Mouse (Mus musculus): ENCODE data around the gene Il16. TPM values are rescaled to one million over a fixed set of nuclear protein-coding genes. Genes with fewer than 3 reads are reported as not detected.

Gene Il16
- total RNA-seq, 2 experiments from 2014 or later, result 2.5 to 3.4 TPM

DNA sequence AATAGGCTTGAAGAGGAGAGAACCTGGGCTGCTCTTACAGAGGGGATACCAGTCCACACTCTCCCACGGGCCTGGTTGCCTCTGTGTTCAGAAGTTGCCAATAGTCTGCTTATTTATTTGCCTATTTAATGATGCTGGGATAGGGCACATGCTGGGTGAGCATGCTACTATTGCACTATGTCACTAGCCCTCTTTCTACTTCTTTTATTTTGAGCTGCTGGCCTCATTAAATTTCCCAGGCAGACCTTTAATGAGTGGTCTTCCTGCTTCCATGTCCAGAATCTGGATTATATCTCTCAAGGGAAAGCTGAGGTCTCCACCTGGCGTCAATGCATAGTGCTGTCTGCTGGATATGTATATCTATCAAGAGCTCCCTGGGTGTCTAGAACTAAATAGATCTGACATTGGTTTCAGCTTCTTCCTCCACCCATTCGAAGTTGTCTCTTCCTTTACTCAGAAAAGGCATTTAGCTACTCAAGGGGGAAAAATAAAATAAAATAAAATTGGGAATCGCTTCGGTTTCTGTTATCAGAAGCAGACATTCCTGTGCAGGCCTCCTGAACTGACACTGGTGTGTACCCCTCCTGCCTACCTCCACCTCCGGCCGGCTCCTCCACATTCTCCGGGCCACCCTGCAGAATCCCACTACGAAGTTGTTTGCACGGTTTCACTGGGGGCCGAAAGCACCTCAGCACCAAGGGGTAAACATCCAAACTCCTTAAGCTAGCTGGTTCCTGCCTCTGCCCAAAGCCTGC lies 114.3 kb downstream of the Il16 start:
- intact Hi-C loops (cut with DNase I), result loop anchor here (5.0 kb wide), 1 partner anchor 64 kb away; no protein-coding TSS in a partner anchor
- no peak for DNase-seq (ENCODE audit: low spot score in 2 of 2)

DNA sequence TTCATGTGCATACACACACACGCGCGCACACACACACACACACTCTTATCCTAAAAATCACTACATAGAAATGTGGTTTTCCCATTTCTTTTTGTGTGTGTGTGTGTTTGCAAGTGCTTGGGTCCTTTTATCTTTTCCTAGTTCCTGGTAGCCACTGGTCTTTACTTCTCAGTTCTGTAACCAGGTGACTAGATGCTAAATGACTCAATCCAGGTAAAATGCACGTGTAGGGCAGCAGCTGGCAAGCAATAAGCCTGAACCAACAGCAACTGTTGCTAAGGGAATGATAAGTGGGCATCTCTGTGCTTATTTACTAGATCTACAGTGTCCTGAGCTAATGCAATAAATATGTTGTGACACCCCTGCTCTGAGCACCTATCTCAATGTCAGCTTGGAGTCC lies 118.2 kb downstream of the Il16 start:
- no peak for DNase-seq (ENCODE audit: low spot score in 2 of 2)
- intact Hi-C loops (cut with DNase I), result no loop called here

DNA sequence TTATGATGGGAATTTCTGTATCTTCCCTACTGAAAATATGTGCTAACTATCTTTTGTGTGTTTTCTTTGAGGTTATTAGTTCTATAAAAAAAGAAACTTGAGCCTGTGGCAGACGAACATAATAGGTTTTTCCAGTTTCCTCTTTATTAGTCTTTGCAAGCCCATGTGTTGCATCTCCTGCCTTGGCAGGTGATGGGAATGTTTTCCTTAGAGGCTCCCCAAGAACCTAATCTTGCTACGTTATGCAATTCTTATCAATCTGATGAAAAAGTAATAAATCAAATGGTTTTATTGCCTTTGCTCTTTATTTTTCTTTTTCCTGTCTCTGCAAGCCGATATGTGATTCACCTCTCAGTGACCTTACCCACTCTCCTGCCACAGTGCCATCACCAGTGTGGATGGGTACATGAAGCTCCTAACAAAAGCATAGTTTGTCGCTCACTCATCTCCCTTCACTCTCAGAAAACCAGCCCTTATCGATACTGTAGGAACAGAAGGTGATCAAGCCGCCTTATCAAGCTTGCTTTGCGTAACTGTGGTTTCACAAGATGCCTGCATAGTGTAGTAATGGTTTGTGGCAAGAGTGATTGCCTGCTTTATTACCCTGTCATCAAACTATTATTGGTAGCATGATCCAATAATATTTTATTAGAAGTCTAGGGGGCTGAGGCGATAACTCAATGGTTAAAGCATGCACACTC lies 118.8 kb downstream of the Il16 start:
- intact Hi-C loops (cut with DNase I), result no loop called here
- DNase-seq (ENCODE audit: low spot score in 2 of 2), result no peak

DNA sequence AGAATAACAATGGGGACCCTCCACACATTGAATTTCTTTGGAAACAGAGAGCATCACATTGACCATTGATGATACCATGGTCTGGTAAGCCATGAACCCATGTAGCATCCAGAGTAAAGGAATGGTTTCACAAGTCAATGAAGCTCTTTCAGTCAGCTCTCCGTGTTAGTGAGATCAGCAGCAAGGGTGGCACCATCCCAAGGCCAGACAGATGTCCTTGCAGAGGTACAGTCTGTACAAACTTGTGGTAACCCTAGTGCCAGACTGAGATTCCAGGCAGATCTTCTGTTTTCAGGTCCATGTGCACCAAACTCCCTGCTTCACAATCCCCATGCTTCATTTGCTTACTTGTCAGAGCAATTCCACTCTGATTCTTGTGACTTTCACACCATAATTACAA lies 121.5 kb downstream of the Il16 start:
- intact Hi-C loops (cut with DNase I), result no loop called here
- no peak for DNase-seq (ENCODE audit: low spot score in 2 of 2)

DNA sequence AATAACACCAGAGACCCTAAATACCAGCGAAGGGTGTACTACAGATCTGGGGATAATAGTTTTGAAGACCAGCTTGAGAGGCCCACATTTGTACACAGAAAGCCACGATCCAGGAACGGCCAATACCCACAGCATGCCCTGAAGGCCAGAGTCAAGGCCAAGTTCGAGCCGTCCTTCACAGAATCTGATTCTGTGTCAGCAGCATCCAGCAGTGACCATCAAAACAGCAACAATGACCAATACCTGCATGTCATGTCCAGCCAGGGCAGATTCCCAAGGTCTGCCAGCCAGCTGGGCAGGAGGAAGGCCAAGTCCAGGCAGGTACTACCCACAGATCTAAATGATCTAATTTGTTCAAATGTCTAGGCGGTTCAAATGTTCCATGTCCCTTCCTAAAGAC lies 122.9 kb downstream of the Il16 start:
- intact Hi-C loops (cut with DNase I), result no loop called here
- no peak for DNase-seq (ENCODE audit: low spot score in 2 of 2)

DNA sequence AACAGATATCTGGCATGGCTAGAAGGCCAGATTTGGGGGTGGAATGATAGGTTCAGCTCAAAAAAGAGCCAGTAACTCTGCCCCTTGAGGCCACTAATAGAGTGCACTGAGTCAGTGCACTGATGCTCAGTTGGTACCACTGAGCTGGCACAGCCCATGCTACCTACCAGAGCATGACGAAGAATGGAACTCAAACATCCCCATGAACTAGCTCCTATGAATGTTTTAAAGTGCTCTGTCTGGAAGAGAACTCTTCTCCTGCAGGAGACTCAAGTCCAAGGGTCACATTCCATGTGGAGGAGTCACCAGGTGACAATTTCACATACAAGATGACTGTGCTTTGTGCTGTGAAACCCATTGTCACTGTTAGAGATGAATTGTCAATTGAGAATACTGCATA lies 126.8 kb downstream of the Il16 start:
- intact Hi-C loops (cut with DNase I), result no loop called here

DNA sequence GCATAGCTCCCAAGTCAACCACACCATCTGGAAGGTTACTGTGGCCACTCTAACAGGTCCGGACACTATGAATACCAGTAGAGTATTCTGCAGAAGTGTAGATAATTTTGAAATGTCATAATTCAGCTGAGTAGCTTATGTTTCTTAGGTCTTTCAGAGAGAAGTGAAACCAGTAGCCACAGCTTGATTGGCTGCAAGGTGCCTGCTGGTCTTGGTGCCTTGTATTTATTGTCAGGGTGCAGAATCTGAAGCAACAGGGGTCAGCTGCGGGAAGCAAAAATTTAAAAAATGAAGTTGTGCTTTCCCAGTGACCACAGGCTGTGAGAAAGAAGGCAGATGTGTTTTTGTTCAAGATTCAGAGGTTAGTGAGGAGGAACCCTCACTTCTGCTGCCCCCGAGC lies 129.3 kb downstream of the Il16 start:
- no peak for DNase-seq (ENCODE audit: low spot score in 2 of 2)
- intact Hi-C loops (cut with DNase I), result no loop called here

More for the DNA sequence above, 126.8 kb downstream of the Il16 start:
- no peak for DNase-seq (ENCODE audit: low spot score in 2 of 2)

DNA sequence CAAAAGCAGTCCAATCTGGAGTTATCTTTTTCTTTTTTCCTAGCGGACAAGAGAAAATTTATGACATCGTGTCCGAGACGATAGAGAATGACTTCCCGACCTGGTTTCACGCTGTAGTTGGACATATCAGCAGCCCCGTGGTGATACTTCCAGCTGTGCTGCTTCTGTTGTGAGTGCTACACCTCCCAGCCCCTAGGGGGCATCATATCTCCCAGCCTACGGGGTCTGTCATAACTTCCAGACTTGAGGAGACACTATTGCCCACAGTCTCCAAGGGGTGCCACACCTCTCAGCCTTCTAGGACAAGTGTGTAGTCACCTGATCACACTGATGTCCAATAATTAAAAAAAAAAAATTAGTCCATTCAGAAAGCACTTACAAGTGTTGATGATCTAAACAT lies 129.7 kb downstream of the Il16 start:
- DNase-seq (ENCODE audit: low spot score in 2 of 2), result no peak
- intact Hi-C loops (cut with DNase I), result no loop called here

DNA sequence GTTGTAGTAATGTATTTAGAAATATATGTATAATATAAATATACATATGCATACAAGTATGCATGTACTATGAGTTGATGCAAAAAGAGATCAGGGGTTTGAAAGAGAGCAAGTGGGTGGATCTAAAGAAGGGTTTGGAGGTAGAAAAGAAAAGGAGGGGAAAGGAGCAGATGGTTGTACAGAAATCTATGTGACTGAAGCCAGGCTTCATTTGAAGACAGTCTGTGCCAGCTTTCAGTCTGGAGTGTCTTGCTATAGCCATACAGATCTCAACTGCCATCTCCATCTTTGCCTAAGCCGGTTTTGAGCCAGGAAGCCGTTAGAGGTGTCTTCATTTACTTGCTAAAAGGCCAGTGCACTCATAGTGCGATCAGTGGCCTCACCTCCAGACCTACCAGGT lies 130.3 kb downstream of the Il16 start:
- no peak for DNase-seq (ENCODE audit: low spot score in 2 of 2)

DNA sequence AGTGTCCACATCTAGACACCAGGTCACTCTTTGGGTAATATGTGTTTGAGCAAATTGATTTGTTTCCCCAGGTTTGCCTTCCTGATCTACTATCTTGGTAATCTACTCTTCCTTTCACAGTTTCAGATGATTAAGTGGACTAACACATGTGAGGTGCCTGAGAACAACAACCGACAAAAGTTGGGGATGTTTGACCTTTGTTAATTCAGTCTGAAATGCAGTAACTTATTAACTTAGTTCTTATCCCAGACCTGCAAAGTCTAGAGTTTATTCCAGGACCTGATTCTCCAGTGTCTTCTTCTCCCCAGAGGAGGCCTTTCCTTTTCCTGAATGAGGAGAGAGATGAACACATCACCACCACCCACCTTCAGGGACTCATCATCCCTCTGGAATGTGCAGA lies 133.6 kb downstream of the Il16 start:
- no peak for DNase-seq (ENCODE audit: low spot score in 2 of 2)
- intact Hi-C loops (cut with DNase I), result no loop called here

More for the DNA sequence above, 130.3 kb downstream of the Il16 start:
- intact Hi-C loops (cut with DNase I), result no loop called here

DNA sequence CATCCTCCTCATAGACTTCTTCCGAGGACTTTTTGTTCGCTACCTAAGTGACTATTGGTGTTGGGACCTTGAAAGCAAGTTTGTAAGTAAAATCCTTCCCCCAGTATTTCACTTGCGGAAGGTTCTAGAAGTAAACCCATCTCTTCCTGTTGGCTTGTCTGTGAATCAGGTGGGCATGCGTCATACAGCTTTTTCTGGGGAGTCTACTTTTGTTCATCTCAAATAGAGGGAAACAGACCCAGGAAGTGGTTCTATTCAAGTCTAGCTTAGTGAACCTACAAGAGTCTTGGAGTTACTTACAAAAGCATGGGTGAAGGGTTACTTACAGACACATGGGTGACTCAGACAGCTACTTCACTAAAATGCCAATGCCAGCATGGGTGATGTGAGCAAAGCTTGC lies 135.6 kb downstream of the Il16 start:
- intact Hi-C loops (cut with DNase I), result no loop called here
- DNase-seq (ENCODE audit: low spot score in 2 of 2), result no peak

DNA sequence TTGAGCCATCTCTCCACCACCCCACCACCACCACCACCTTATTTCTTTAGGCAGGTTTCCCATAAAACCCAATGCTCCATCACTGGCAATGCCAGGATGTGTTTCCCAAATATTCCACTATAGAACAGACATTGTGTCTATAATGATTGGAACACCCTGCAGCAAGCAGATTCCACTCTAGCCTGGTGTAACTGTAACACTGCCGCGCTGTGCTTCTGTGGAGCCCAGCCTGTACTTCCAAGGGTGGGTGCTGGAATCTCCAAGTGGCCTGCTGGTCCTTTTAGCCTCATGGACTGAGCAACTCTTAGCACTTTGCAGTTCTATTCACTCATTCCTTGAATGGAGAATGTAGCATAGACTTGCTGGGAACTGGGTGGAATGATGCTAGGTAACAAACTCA lies 138.7 kb downstream of the Il16 start:
- DNase-seq (ENCODE audit: low spot score in 2 of 2), result no peak
- intact Hi-C loops (cut with DNase I), result no loop called here

DNA sequence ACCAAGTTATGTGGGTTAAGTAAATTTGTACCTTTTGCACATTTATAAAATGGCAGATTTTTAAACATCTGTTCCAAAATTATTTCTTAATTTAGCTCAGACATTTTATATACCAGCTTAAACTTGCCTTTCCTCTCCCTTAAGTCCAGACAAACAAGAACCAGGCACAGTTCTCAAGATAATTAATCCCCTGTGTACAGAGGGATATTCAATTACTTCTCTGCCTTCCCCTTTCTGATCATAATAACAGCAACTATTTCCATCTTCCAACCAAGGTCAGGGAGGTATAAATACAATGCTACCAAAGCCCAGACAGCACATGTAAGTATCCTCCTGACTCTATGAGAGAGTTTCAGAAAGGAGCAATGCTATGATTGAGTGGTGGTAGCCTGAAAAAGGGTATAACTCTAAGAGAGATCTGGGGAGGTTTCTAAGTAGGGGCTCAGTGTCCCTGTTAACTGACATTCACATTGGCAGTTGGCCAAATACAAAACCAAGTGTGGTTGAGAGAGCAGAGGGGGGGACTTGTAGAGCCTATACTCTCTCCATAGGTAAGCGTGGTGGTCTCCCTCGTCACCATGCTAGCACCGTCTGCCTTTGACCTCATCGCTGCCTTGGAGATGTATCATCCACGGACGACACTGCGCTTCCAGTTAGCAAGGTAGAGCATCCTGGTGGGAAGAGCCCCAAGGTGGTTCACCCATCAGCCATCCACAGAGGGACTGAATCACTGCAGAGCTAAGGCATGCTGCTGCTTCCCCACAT lies 141.2 kb downstream of the Il16 start:
- no peak for DNase-seq (ENCODE audit: low spot score in 2 of 2)
- intact Hi-C loops (cut with DNase I), result no loop called here

DNA sequence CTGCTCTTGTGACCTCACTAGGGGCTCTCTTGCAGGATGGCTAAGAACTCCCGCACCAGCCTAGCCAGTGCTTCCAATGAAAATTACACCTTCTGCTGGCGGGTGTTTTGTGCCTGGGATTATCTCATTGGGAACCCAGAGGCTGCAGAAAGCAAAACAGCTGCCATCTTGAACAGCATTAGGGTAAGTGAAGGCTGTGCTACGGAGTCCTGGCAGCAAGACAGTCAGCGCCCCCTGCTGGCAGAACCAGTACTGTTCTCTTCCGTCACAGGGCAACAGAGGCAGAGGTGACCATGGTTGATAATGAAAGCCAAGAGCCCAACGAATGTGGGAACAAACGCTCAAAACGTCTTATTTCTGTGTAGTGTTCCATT lies 145.6 kb downstream of the Il16 start:
- intact Hi-C loops (cut with DNase I), result no loop called here

DNA sequence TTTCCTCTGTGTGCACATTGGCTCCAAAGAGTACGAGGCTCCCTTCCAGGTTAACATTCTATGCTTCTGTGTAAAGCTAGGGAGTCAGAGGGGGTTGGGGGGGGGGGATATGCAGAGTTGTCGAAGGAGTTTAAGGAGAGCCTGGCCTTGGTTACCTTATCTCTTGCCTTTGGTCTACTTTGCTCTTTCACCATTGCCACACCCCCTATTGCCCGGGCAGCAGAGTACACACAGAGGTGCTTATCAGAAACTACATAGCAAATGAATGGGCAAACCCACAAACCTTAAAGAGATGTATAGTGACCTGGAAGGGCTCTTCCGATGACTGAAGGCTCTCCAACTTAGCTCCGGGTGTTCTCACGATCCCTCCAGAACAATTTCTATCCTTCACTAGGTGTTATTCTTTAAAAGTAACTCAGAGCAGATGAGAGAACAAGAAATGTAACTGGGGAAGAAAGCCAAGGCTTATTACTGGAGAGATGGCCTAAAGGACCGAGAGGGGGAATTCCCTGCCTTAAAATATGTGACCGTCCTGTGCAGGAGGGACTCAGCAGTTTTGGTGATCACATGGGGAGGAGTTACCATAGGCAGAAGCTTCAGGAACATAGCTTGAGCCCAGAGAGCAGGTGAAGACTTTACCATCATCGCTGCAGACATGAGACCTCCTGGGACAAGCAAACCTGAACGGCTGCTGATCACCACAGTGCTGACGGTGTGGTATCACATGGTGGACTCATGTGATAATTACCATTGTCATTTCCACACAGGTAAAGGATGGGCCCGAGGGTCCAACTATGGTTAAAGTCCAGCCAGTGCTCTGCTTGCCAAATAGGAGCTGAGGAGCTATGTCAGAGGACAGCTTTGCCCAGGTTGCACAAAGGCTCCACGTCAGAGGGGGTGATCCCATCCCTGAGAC lies 146.3 kb downstream of the Il16 start:
- intact Hi-C loops (cut with DNase I), result no loop called here
- no peak for DNase-seq (ENCODE audit: low spot score in 2 of 2)

More for the DNA sequence above, 145.6 kb downstream of the Il16 start:
- DNase-seq (ENCODE audit: low spot score in 2 of 2), result peak in 1 of 2 experiments; percentile 12

DNA sequence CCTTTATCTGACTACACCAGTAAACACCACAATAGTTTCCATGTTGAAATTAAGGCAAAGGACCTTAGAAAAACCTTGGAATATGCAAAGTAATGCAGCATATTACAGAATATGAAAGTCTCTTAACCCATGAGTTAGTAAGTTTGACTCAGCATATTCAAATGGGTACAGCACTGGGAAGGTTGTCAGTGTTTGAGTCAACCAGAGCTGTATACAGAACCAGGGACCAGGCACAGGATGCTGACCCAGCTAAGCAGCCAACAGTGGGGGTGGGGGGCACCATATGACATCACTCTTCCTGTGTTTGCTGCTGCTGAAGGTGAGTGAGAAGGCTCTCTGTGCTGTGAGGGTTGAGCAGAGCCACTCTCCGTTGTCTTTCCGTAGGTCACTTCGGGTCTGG lies 148.5 kb downstream of the Il16 start:
- DNase-seq (ENCODE audit: low spot score in 2 of 2), result no peak
- intact Hi-C loops (cut with DNase I), result no loop called here

DNA sequence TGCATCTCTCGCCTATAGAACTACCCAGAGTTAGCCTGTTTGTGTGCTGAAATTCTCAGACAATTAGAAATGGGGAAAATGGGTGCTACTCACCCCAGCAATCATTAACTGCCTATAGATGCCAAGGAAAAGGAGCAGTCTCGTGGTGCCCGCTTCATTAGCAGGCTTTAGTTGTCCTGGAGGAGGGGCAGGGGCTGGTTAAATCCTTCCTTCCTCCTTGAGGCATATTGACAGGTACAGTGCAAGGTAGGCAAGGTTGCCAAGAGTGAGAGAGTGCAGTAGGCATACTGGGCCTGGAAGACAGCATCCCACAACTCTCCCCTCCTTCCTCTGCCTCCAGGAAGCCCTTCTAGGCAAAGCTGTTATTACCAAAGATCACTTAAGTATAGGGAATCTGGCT lies 151.5 kb downstream of the Il16 start:
- intact Hi-C loops (cut with DNase I), result no loop called here
- DNase-seq (ENCODE audit: low spot score in 2 of 2), result no peak
